Mouse (Mus musculus) stomach, postnatal 0 days (tissue): ENCODE results near the gene Tas2r119.

Experiments
- CTCF ChIP-seq: IDR thresholded peaks from 2 replicates; pipeline ENCODE4 v1.5.1; 2016; ENCODE audit warnings: antibody characterized with exemption, low read depth, mild to moderate bottlenecking, moderate library complexity
- EP300 ChIP-seq: optimal IDR thresholded peaks from 2 replicates; pipeline ENCODE3; 2016; ENCODE audit warnings: antibody characterized with exemption

GRCm38 (mm10) chr15:32223028-32223427, 45.9 kb downstream of the Tas2r119 start:
- TF ChIP-seq CTCF (no peak), EP300 (no peak)
